11 mouse cellular contexts compared by ENCODE assay signal in the genomic region with DNA sequence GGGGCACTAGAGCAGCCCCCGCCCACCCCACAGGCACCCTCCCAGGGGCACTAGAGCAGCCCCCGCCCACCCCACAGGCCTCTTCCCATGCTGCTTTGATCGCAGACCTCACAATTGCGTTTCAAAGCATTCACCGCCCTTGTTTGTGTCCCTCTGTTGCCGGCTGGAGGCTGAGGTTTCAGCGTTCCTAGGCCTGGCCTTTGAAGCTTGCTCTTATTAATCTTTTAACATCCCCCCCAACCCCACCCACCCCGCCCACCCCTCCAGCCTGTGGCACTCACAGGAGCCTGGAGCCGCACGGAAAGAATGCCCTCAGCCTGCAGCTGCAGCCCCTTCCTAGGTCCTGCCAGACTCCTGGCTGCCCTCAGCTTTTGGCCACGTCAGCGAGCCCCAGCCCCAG. TPM values are rescaled to one million over a fixed set of nuclear protein-coding genes. Genes with fewer than 3 reads are reported as not detected.
A peak's percentile ranks its signal among the peaks of the same experiment; 100 is the strongest.
DNase-seq lines count a peak whose midpoint lies in the region; ATAC-seq lines count a peak whose summit lies in the region.
"Had no signal": no experiment of that assay in that cellular context is flagged by ENCODE, and none has a peak within 500 bp of the region (broad histone marks: within the 10 kb centered on the region; RNA-seq: fewer than 3 reads in every experiment).

No protein-coding gene starts in this region.

- H3K27me3 ChIP-seq in kidney, embryonic 16.5 days (ENCODE audit: insufficient read depth, low read length), result no peaks in the 10 kb centered on the region
- H3K27me3 ChIP-seq in embryonic facial prominence, embryonic 12.5 days, result no peaks in the 10 kb centered on the region
- no peaks in the 10 kb centered on the region for H3K27me3 ChIP-seq in midbrain, embryonic 13.5 days
- H3K27me3 ChIP-seq: heart, embryonic 15.5 days had no signal

- H3K36me3 ChIP-seq in kidney, embryonic 16.5 days (ENCODE audit: insufficient read depth, low read length), result peaks cover 8% of the 10 kb centered on the region
- peaks cover 29% of the 10 kb centered on the region for H3K36me3 ChIP-seq in embryonic facial prominence, embryonic 12.5 days
- peaks cover 41% of the 10 kb centered on the region for H3K36me3 ChIP-seq in midbrain, embryonic 13.5 days

- no peak overlapping the region for H3K4me2 ChIP-seq in kidney, embryonic 16.5 days (replicated peaks; ENCODE audit: low read depth, low read length)
- peak overlapping the region; percentile 23 for H3K4me2 ChIP-seq in embryonic facial prominence, embryonic 12.5 days (replicated peaks)
- H3K4me2 ChIP-seq in midbrain, embryonic 13.5 days (replicated peaks), result 0 out of 2 replicates have a peak overlapping the region, but pooled peaks have one; percentile 9
- H3K4me2 ChIP-seq: heart, embryonic 15.5 days had no signal

- no peak for ATAC-seq in kidney, embryonic 16.5 days (ENCODE audit: low FRiP score, low TSS enrichment)
- no peak for ATAC-seq in embryonic facial prominence, embryonic 12.5 days (ENCODE audit: insufficient number of reproducible peaks, insufficient read depth, low FRiP score, low TSS enrichment)
- peak; percentile 39; the same call in 1 of the 2 replicates for ATAC-seq in midbrain, embryonic 13.5 days

- H3K4me1 ChIP-seq in kidney, embryonic 16.5 days (ENCODE audit: insufficient read depth, low read length), result peaks cover 54% of the 10 kb centered on the region
- peaks cover 52% of the 10 kb centered on the region for H3K4me1 ChIP-seq in embryonic facial prominence, embryonic 12.5 days
- peaks cover 46% of the 10 kb centered on the region for H3K4me1 ChIP-seq in midbrain, embryonic 13.5 days (replicated peaks)

- 0 out of 2 replicates have a peak overlapping the region, but pooled peaks have one; percentile 17 for H3K9ac ChIP-seq in kidney, embryonic 16.5 days (replicated peaks; ENCODE audit: low read length)
- H3K9ac ChIP-seq in embryonic facial prominence, embryonic 12.5 days, result no peak overlapping the region; the same call in 1 of the 2 replicates
- H3K9ac ChIP-seq in midbrain, embryonic 13.5 days (replicated peaks), result peak overlapping the region; percentile 36
- H3K9ac ChIP-seq: heart, embryonic 15.5 days had no signal

- WGBS in kidney, embryonic 16.5 days, result 10% methylated on average over 11 of the region's 12 CpGs
- 5% methylated on average over 9 of the region's 12 CpGs for WGBS in embryonic facial prominence, embryonic 12.5 days
- WGBS in midbrain, embryonic 13.5 days, result 5% methylated on average over 12 of the region's 12 CpGs

- no peak for DNase-seq in kidney, adult 18-20 months
- DNase-seq in embryo, embryonic 10 days (ENCODE audit: low spot score), result peak; percentile 73
- no peak for DNase-seq in adrenal gland, postnatal 10 days
- DNase-seq in adrenal gland, adult 8-10 months, result no peak
- DNase-seq: cerebellum, adult 9-10 months; kidney, postnatal 14 days had no signal

- no peak overlapping the region for H3K4me3 ChIP-seq in kidney, embryonic 16.5 days (ENCODE audit: low read length)
- no peak overlapping the region for H3K4me3 ChIP-seq in embryonic facial prominence, embryonic 12.5 days
- no peak overlapping the region for H3K4me3 ChIP-seq in midbrain, embryonic 13.5 days (replicated peaks)
- H3K4me3 ChIP-seq: heart, embryonic 15.5 days had no signal

- peak overlapping the region; percentile 49 for H3K27ac ChIP-seq in kidney, embryonic 16.5 days (ENCODE audit: low read length)
- peak overlapping the region; percentile 87 for H3K27ac ChIP-seq in embryonic facial prominence, embryonic 12.5 days
- peak overlapping the region; percentile 67 for H3K27ac ChIP-seq in midbrain, embryonic 13.5 days

- H3K9me3 ChIP-seq in kidney, embryonic 16.5 days (ENCODE audit: low read length), result no peaks in the 10 kb centered on the region
- H3K9me3 ChIP-seq in embryonic facial prominence, embryonic 12.5 days, result no peaks in the 10 kb centered on the region
- H3K9me3 ChIP-seq in midbrain, embryonic 13.5 days, result no peaks in the 10 kb centered on the region
- H3K9me3 ChIP-seq: G1E; heart, embryonic 15.5 days had no signal

RNA-seq across cellular contexts. Expression of a gene that starts 6.3 kb away (rescaled TPM):
- polyA plus RNA-seq in kidney, embryonic 16.5 days (2015; fragmentation: Nextera tagmentation; extraction: Ambion mirVana), result 151 TPM in 2 replicates
- 131 TPM in 2 replicates for polyA plus RNA-seq in embryonic facial prominence, embryonic 12.5 days (2016; fragmentation: Nextera tagmentation; extraction: Ambion mirVana)
- 99.9 and 112 TPM in 2 replicates for polyA plus RNA-seq in midbrain, embryonic 13.5 days (2015; fragmentation: Nextera tagmentation; extraction: Ambion mirVana)
- 10 to 100 TPM; 47.6 to 51.3 TPM for total RNA-seq in adrenal gland, postnatal 10 days (2021)
- 10 to 100 TPM; 49.3 to 61.7 (median 55.7) TPM for total RNA-seq in adrenal gland, adult 8-10 months (2022)

RNA-seq across cellular contexts. Expression of a gene that starts 6.5 kb away (rescaled TPM):
- 69.2 and 71.3 TPM in 2 replicates for polyA plus RNA-seq in kidney, embryonic 16.5 days (2015; fragmentation: Nextera tagmentation; extraction: Ambion mirVana)
- 77.5 and 83.7 TPM in 2 replicates for polyA plus RNA-seq in embryonic facial prominence, embryonic 12.5 days (2016; fragmentation: Nextera tagmentation; extraction: Ambion mirVana)
- 60.6 and 71.8 TPM in 2 replicates for polyA plus RNA-seq in midbrain, embryonic 13.5 days (2015; fragmentation: Nextera tagmentation; extraction: Ambion mirVana)
- total RNA-seq in adrenal gland, postnatal 10 days (2021), result 10 to 100 TPM; 20.0 to 27.4 TPM
- total RNA-seq in adrenal gland, adult 8-10 months (2022), result 10 to 100 TPM; 26.1 to 57.9 (median 42.3) TPM

RNA-seq across cellular contexts. Expression of a gene that starts 14.0 kb away (rescaled TPM):
- 32.5 and 38.7 TPM in 2 replicates for polyA plus RNA-seq in kidney, embryonic 16.5 days (2015; fragmentation: Nextera tagmentation; extraction: Ambion mirVana)
- polyA plus RNA-seq in embryonic facial prominence, embryonic 12.5 days (2016; fragmentation: Nextera tagmentation; extraction: Ambion mirVana), result 59.7 and 62.8 TPM in 2 replicates
- 206 and 218 TPM in 2 replicates for polyA plus RNA-seq in midbrain, embryonic 13.5 days (2015; fragmentation: Nextera tagmentation; extraction: Ambion mirVana)
- total RNA-seq in adrenal gland, postnatal 10 days (2021), result 1 to 10 TPM; 3.8 to 9.5 TPM
- total RNA-seq in adrenal gland, adult 8-10 months (2022), result 10 to 100 TPM; 11.1 to 23.9 (median 15.9) TPM

RNA-seq across cellular contexts. Expression of a gene that starts 19.9 kb away (rescaled TPM):
- polyA plus RNA-seq in kidney, embryonic 16.5 days (2015; fragmentation: Nextera tagmentation; extraction: Ambion mirVana), result 49.4 and 56.5 TPM in 2 replicates
- polyA plus RNA-seq in embryonic facial prominence, embryonic 12.5 days (2016; fragmentation: Nextera tagmentation; extraction: Ambion mirVana), result 11.5 and 12.3 TPM in 2 replicates
- polyA plus RNA-seq in midbrain, embryonic 13.5 days (2015; fragmentation: Nextera tagmentation; extraction: Ambion mirVana), result 6.5 and 7.3 TPM in 2 replicates
- 10 to 100 TPM; 33.0 to 37.3 TPM for total RNA-seq in adrenal gland, postnatal 10 days (2021)
- total RNA-seq in adrenal gland, adult 8-10 months (2022), result 100 to 1,000 TPM in 2 of 4 experiments, 10 to 100 TPM in 2; 41.6 to 142 (median 76.2) TPM

RNA-seq across cellular contexts. Expression of a gene that starts 24.7 kb away (rescaled TPM):
- 2.1 and 4.3 TPM in 2 replicates for polyA plus RNA-seq in kidney, embryonic 16.5 days (2015; fragmentation: Nextera tagmentation; extraction: Ambion mirVana)
- polyA plus RNA-seq in embryonic facial prominence, embryonic 12.5 days (2016; fragmentation: Nextera tagmentation; extraction: Ambion mirVana), result 5.9 and 6.1 TPM in 2 replicates
- polyA plus RNA-seq in midbrain, embryonic 13.5 days (2015; fragmentation: Nextera tagmentation; extraction: Ambion mirVana), result 0.32 and 0.38 TPM in 2 replicates
- 10 to 100 TPM in 1 of 2 experiments, 1 to 10 TPM in 1; 9.2 to 17.6 TPM for total RNA-seq in adrenal gland, postnatal 10 days (2021)
- total RNA-seq in adrenal gland, adult 8-10 months (2022), result 10 to 100 TPM in 1 of 4 experiments, 1 to 10 TPM in 3; 4.8 to 11.4 (median 6.5) TPM
- total RNA-seq: G1E had no signal
- polyA plus RNA-seq: G1E had no signal
